Mouse (Mus musculus) lung, embryonic 16.5 days (tissue): ENCODE results near the gene Gpx4. TPM values are rescaled to one million over a fixed set of nuclear protein-coding genes. Genes with fewer than 3 reads are reported as not detected.

Experiments
- ATAC-seq: fragments of 200-750 bp; cut with Nextera tagmentation; 2 replicates; pipeline ENCODE4 v1.8.0; 2017; ENCODE audit warnings: low read depth, mild to moderate bottlenecking, moderate library complexity
- H3K27ac ChIP-seq: fragments of 300-500 bp; sonication (generic); 2 replicates; pipeline ENCODE4 v1.5.1; 2014; ENCODE audit warnings: mild to moderate bottlenecking, control low read depth, low read length
- H3K27me3 ChIP-seq: fragments of 300-500 bp; sonication (generic); 2 replicates; pipeline ENCODE4 v1.6.1; 2014; ENCODE audit warnings: low read depth, low read length, mixed read lengths; ENCODE audit not compliant: control insufficient read depth, insufficient read depth
- H3K36me3 ChIP-seq: fragments of 300-500 bp; sonication (generic); 2 replicates; pipeline ENCODE4 v1.6.1; 2014; ENCODE audit warnings: low read length; ENCODE audit not compliant: control insufficient read depth, insufficient read depth
- H3K4me1 ChIP-seq: fragments of 300-500 bp; sonication (generic); replicated peaks from 2 replicates; pipeline ENCODE4 v1.6.1; 2014; ENCODE audit warnings: low read length, mixed read lengths; ENCODE audit not compliant: control insufficient read depth, insufficient read depth
- H3K4me2 ChIP-seq: fragments of 300-500 bp; sonication (generic); 2 replicates; pipeline ENCODE4 v1.6.1; 2014; ENCODE audit warnings: low read depth, low read length, control low read depth
- H3K4me3 ChIP-seq: fragments of 300-500 bp; sonication (generic); 2 replicates; pipeline ENCODE4 v1.5.1; 2014; ENCODE audit warnings: mild to moderate bottlenecking, low read length, control low read depth
- H3K9ac ChIP-seq: fragments of 300-500 bp; sonication (generic); 2 replicates; pipeline ENCODE4 v1.6.1; 2014; ENCODE audit warnings: low read length, control low read depth
- H3K9me3 ChIP-seq: fragments of 300-500 bp; sonication (generic); 2 replicates; pipeline ENCODE4 v1.6.1; 2016; ENCODE audit warnings: low read length; ENCODE audit not compliant: control insufficient read depth
- WGBS: fragments of 180-500 bp; shearing (Covaris S2); extraction: QIAGEN DNeasy Blood & Tissue Kit; methylation state at CpG from one replicate; pipeline ENCODE4 v1.1.7; 2014; 5-methylcytosine and 5-hydroxymethylcytosine counted together
- polyA plus RNA-seq: library from polyadenylated mRNA; unstranded; fragments of >200 nt; fragmentation: Nextera tagmentation; extraction: Ambion mirVana; gene quantifications from 2 replicates; pipeline ENCODE4 v1.2.1, GENCODE M21; 2015

The Gpx4 gene
- polyA plus RNA-seq, 1 experiment from 2014 or later = 554 TPM

DNA sequence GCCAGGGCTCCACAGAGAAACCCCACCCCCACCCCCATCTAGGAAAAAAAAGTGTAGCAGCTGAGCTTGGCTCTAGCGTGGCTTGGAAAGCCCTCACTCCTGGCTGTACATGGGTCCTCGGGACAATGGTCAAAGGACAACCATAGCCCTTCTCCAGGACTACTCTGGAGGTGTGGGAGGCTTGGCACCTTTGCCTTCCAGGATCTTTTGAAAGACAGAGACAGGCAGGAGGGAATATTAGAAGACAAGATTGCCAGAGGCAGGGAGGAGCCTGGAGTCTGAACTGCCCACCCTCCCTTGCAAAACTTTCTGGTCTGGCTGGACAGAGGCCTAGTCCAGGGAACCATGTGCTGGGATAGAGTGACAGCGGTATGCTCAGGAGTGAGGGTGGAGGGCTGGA is 47.7 kb downstream of the Gpx4 start:
- H3K4me1 ChIP-seq = peaks cover 52% of the 10 kb centered on the region
- 81% methylated on average over 3 of the region's 3 CpGs for WGBS
- H3K27me3 ChIP-seq = no peaks in the 10 kb centered on the region
- ATAC-seq = no peak
- no peaks in the 10 kb centered on the region for H3K9me3 ChIP-seq
- H3K4me2 ChIP-seq = no peak overlapping the region
- no peak overlapping the region for H3K4me3 ChIP-seq
- no peak overlapping the region for H3K27ac ChIP-seq
- no peaks in the 10 kb centered on the region; the same call in 1 of the 2 replicates for H3K36me3 ChIP-seq
- H3K9ac ChIP-seq = no peak overlapping the region

DNA sequence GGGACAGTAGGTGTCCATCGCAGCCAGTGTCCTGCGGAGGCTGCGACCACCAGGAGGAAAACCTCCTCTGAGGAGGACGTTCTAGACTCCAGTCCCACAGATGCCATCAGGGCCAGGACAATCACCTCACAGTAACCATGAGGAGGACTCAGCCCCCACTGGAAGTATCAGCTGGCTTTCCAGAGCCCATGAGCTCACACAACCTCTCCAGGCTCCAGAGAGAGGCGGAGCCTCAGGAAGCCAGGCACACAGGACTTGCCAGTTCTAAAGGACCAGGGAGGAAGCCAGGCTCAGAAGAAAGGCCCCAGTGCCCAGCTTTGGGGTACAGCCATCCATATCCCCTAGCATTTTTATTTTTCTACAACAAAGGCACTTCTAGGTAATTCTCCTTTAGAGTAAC is 48.6 kb downstream of the Gpx4 start:
- H3K4me2 ChIP-seq = no peak overlapping the region
- peaks cover 52% of the 10 kb centered on the region for H3K4me1 ChIP-seq
- peak overlapping the region; percentile 53 for H3K27ac ChIP-seq
- H3K9ac ChIP-seq = peak overlapping the region; percentile 13; the same call in 1 of the 2 replicates
- 0 out of 2 replicates have a peak, but pooled peaks have one; percentile 27 for ATAC-seq
- H3K9me3 ChIP-seq = no peaks in the 10 kb centered on the region
- H3K27me3 ChIP-seq = no peaks in the 10 kb centered on the region
- H3K4me3 ChIP-seq = no peak overlapping the region
- 73% methylated on average over 5 of the region's 5 CpGs for WGBS
- no peaks in the 10 kb centered on the region; the same call in 1 of the 2 replicates for H3K36me3 ChIP-seq

DNA sequence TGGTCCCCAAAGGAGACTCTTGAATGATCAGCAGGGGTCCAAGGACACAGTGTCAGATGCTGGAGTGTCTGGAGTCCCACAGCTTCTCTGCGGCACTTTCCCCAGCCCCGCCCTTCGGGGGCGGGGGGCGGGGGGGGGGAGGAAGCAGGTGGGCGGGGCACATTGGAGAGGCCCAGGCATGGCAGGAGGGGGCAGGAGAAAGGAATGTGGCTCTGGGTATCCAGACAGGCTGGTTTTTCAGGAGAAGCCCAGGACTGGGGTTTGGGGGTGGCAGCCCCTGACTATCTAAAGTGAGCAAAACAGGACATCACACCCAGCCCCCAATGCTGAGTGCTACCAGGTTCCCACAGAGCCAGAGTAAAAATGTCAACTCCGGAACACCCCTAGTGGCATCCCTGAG is 50.3 kb downstream of the Gpx4 start:
- Histone ChIP-seq H3K27ac (peak overlapping the region; percentile 89), H3K27me3 (no peaks in the 10 kb centered on the region), H3K4me3 (no peak overlapping the region), H3K9me3 (no peaks in the 10 kb centered on the region), H3K4me1 (peaks cover 53% of the 10 kb centered on the region), H3K4me2 (peak overlapping the region; percentile 37; the same call in 1 of the 2 replicates), H3K36me3 (no peaks in the 10 kb centered on the region), H3K9ac (peak overlapping the region; percentile 31; the same call in 1 of the 2 replicates)
- peak; percentile 77 for ATAC-seq
- 6% methylated on average over 7 of the region's 7 CpGs for WGBS

DNA sequence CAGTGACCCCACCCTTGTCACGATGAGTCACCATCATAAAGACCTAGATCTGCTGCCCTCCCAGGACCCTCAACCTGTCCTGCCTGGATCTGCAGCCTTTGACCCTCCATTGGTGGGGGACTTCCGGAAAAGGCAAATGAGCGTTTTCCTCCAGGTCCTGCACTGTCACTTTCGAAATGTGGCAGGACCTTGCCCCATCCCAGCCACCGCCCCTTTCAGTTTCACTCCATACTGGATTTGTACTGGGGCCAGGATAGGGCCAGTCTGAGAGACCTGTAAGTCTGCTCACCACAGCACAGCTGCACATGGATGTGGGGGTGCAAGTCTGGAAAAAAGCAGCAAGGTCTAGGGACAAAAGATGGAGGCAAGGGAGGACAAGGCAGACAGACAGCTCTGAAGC is 51.7 kb downstream of the Gpx4 start:
- WGBS = 83% methylated on average over 5 of the region's 5 CpGs
- Histone ChIP-seq H3K27me3 (no peaks in the 10 kb centered on the region), H3K9me3 (no peaks in the 10 kb centered on the region), H3K36me3 (no peaks in the 10 kb centered on the region), H3K4me1 (peaks cover 50% of the 10 kb centered on the region), H3K4me3 (no peak overlapping the region), H3K4me2 (no peak overlapping the region), H3K9ac (no peak overlapping the region), H3K27ac (peak overlapping the region; percentile 89)
- ATAC-seq = no peak

DNA sequence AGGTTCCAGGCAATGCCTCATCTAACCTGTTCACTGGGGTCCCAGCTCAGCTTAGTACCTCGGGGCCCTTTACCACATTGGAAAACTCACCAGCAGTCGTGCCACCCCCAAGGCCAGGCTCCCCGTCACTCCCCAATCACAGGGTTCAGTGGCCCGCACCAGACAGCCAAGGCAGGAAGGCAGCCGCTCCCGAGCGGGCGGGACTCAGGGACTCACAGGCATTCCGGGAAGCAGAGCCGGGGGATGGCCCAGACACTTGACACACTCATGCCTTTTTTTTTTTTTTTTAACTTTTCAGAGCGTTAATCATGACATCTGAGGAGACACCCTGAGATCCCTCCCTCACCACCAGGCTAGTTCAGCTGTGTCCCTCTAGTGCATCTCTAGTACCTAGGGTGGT is 54.0 kb downstream of the Gpx4 start:
- Histone ChIP-seq H3K4me1 (peaks cover 49% of the 10 kb centered on the region), H3K9ac (peak overlapping the region; percentile 95), H3K9me3 (no peaks in the 10 kb centered on the region), H3K36me3 (no peaks in the 10 kb centered on the region), H3K27me3 (no peaks in the 10 kb centered on the region), H3K27ac (no peak overlapping the region), H3K4me2 (peak overlapping the region; percentile 75), H3K4me3 (peak overlapping the region; percentile 91)
- WGBS = 28% methylated on average over 11 of the region's 11 CpGs
- no peak for ATAC-seq

DNA sequence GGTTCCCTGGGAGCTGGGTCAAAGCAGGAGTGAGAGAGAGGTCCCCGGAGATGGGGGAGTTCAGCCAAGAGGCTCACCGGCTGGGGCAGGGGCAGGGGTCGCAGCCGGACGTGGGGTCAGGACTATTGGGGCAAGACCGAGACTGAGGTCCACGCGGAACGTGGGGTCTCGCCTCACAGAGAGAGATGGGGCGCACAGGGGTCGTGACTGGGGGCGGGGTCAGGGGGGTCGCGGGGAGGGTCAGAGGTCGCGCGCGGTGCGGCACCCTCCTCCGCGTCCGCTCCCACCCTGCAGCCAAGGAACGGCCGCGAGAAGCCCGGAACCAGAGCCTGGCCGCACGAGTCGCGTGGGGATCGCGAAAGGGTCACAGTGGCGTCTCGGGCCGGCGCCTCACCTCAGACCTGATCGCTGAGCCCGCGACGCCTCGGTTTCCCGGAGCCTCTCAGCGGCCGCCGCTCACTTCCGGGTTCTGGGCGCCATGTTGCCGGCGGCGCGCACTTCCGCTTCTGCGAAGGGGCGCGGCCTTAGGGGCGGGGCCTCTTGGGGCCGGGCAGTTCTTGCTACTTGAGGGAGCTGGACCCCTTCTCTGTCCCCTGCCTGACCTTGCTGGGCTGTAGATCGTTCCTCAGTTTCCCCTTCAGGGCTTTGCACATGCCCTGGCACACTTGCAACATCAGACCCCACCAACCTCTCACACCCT is 55.4 kb downstream of the Gpx4 start:
- Histone ChIP-seq H3K4me2 (peak overlapping the region; percentile 75), H3K4me3 (peak overlapping the region; percentile 91), H3K4me1 (peaks cover 41% of the 10 kb centered on the region), H3K9ac (peak overlapping the region; percentile 95), H3K27me3 (no peaks in the 10 kb centered on the region), H3K36me3 (no peaks in the 10 kb centered on the region), H3K9me3 (no peaks in the 10 kb centered on the region), H3K27ac (peak overlapping the region; percentile 67)
- ATAC-seq = peak; percentile 84
- under 1% methylated on average over 56 of the region's 59 CpGs for WGBS

DNA sequence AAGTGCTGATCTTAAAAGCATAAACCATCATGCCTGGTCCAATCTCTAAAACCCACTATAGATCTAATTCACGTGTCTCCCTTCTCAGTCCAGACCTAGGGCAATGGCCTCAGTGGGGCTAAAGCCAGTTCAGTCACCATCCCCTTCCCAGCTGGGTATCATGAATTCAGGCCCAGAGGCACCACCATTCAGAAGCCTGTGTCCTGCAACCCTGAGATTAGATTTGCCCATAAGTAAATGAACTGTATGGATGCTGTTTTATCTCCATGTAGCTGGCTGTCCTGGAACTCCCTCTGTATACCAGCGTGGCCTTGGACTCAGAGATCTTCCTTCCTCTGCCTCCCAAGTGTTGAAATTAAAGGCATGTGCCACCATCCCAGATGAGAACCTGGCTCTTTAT is 56.1 kb downstream of the Gpx4 start:
- WGBS = 72% methylated on average over 2 of the region's 2 CpGs
- Histone ChIP-seq H3K36me3 (no peaks in the 10 kb centered on the region), H3K4me3 (peak overlapping the region; percentile 91; the same call in 1 of the 2 replicates), H3K27ac (peak overlapping the region; percentile 67; the same call in 1 of the 2 replicates), H3K9me3 (no peaks in the 10 kb centered on the region), H3K4me1 (peaks cover 34% of the 10 kb centered on the region), H3K4me2 (peak overlapping the region; percentile 75; the same call in 1 of the 2 replicates), H3K27me3 (no peaks in the 10 kb centered on the region), H3K9ac (peak overlapping the region; percentile 95; the same call in 1 of the 2 replicates)
- ATAC-seq = no peak

DNA sequence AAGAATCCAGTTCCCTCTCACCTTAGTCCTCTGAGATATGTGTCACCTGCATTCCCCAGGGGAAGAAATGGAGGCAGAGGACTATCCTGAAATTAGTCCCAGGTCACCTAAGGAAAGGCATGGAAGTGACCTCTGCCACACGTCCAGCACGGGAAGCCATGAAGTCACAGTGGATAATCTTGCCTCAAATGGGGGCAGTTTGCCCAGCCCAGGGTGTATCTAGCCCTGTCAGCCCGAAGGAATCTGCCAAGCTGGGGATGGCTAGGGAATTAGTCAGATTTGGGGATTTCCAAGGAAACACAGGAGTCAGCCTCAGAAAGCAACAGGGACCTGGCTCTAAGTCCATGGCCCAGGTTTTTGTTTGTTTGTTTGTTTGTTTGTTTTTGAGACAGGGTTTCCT is 57.2 kb downstream of the Gpx4 start:
- H3K27ac ChIP-seq = no peak overlapping the region
- H3K4me3 ChIP-seq = no peak overlapping the region
- no peak overlapping the region for H3K4me2 ChIP-seq
- no peaks in the 10 kb centered on the region for H3K9me3 ChIP-seq
- no peaks in the 10 kb centered on the region for H3K27me3 ChIP-seq
- no peaks in the 10 kb centered on the region for H3K36me3 ChIP-seq
- WGBS = 76% methylated on average over 3 of the region's 3 CpGs
- no peak for ATAC-seq
- no peak overlapping the region for H3K9ac ChIP-seq
- peaks cover 23% of the 10 kb centered on the region for H3K4me1 ChIP-seq

DNA sequence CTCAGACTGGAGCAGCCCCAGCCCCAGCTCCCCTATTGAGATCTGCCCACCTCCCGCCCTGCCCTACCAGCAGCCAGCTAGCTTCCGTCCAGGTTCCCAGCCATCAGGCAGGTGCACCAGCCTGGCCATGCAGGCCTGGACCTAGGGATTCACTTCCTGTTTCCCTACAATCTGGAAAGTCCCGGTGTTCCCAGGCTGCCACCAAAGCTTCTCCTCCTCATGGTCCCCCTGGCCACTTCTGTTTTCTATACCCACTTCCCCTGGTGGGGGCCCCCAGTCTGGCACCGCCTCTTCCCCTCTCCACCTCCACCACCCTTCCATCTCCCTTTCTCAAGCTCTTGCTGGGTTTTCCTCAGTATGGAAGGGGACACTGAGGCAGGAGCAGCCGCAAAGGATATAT is 58.5 kb downstream of the Gpx4 start, which contains the start of gene Sbno2:
TSS of gene Sbno2 (minus strand) at position 112 of the 400 bp plus-strand sequence.
- WGBS = 64% methylated on average over 5 of the region's 5 CpGs
- peaks cover 22% of the 10 kb centered on the region for H3K4me1 ChIP-seq
- no peak within 1 kb of the TSS for H3K4me3 ChIP-seq
- ATAC-seq = no peak
- no peaks in the 10 kb centered on the region for H3K9me3 ChIP-seq
- H3K9ac ChIP-seq = peak within 1 kb of the TSS; percentile 1
- 0 out of 2 replicates have a peak within 1 kb of the TSS, but pooled peaks have one; percentile 5 for H3K4me2 ChIP-seq
- peak within 1 kb of the TSS; percentile 55 for H3K27ac ChIP-seq
- no peaks in the 10 kb centered on the region for H3K27me3 ChIP-seq
- no peaks in the 10 kb centered on the region for H3K36me3 ChIP-seq
